Mouse (Mus musculus) olfactory bulb, adult 2 months (tissue): Measurements from ENCODE around the gene Efcab11. TPM values are rescaled to one million over a fixed set of nuclear protein-coding genes. Genes with fewer than 3 reads are reported as not detected.

ENCODE experiments used
- H3K27ac ChIP-seq: fragments of 200-500 bp; 2 replicates; pipeline ENCODE4 v1.5.1; 2012; ENCODE audit warnings: low read depth, low read length; ENCODE audit not compliant: insufficient read depth
- H3K4me1 ChIP-seq: fragments of 200-500 bp; 2 replicates; pipeline ENCODE4 v1.6.1; 2012; ENCODE audit warnings: low read length; ENCODE audit not compliant: control insufficient read depth, insufficient read depth
- H3K4me3 ChIP-seq: fragments of 200-500 bp; 2 replicates; pipeline ENCODE4 v1.5.1; 2012; ENCODE audit warnings: mild to moderate bottlenecking, low read depth, low read length, moderate library complexity; ENCODE audit not compliant: insufficient read depth
- CTCF ChIP-seq: fragments of 200-500 bp; IDR thresholded peaks from 2 replicates; pipeline ENCODE4 v1.5.1; 2012; ENCODE audit warnings: low read depth, mild to moderate bottlenecking, low read length, moderate library complexity; ENCODE audit not compliant: insufficient read depth
- POLR2A ChIP-seq: fragments of 200-500 bp; IDR thresholded peaks from 2 replicates; pipeline ENCODE4 v1.6.1; 2012; ENCODE audit warnings: mild to moderate bottlenecking, low read depth, low read length, moderate library complexity; ENCODE audit not compliant: insufficient read depth
- WGBS: fragments of 180-500 bp; shearing (Covaris S2); methylation state at CpG from one replicate; pipeline ENCODE4 v1.1.7; 2018; 5-methylcytosine and 5-hydroxymethylcytosine counted together
- polyA plus RNA-seq: library from polyadenylated mRNA; stranded (reverse); fragments of >200 nt; gene quantifications from 2 replicates; pipeline ENCODE4 v1.2.4, GENCODE M21; 2012; ENCODE audit warnings: low replicate concordance; ENCODE audit not compliant: missing spikeins, insufficient read depth, insufficient read length

Gene Efcab11
- polyA plus RNA-seq, 1 experiment, result not detected

GRCm38 (mm10) chr12:99749391-99749790, 134.8 kb downstream of the Efcab11 start:
- H3K4me1 ChIP-seq, result no peaks in the 10 kb centered on the region
- WGBS, result 85% methylated on average over 3 of the region's 3 CpGs
- no peak for TF ChIP-seq CTCF
- TF ChIP-seq POLR2A, result no peak
- no peak overlapping the region for H3K4me3 ChIP-seq
- no peak overlapping the region for H3K27ac ChIP-seq

DNA sequence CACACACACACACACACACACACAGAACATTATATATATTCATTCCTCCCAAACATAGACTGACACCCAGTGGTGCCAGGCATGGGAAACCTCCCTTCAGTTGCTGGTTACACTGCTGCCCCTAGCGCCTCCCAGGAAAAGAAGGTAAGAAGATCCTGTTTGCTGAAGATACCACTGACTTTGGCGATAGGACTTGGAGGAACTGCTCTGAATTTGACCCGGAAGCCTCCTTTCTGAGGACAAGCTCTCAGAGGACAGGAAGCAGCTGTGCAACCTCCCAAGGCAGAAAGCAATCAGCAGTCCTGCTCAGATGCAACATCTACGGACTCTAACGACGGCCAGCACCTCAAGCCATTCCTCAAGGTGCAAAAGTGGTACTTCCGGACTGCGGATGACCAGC, 142.6 kb downstream of the Efcab11 start:
- H3K4me1 ChIP-seq, result peaks cover 3% of the 10 kb centered on the region; the same call in 1 of the 2 replicates
- H3K4me3 ChIP-seq, result no peak overlapping the region
- H3K27ac ChIP-seq, result no peak overlapping the region
- TF ChIP-seq CTCF (no peak), POLR2A (no peak)
- 83% methylated on average over 8 of the region's 8 CpGs for WGBS

GRCm38 (mm10) chr12:99739211-99739610, 145.0 kb downstream of the Efcab11 start:
- TF ChIP-seq CTCF (no peak), POLR2A (no peak)
- Histone ChIP-seq H3K4me1 (peaks cover 3% of the 10 kb centered on the region; the same call in 1 of the 2 replicates), H3K4me3 (no peak overlapping the region), H3K27ac (no peak overlapping the region)
- WGBS, result 62% methylated on average over 5 of the region's 5 CpGs

GRCm38 (mm10) chr12:99738256-99738655, 146.0 kb downstream of the Efcab11 start:
- WGBS, result 96% methylated on average over 6 of the region's 6 CpGs
- TF ChIP-seq CTCF (no peak), POLR2A (no peak)
- no peak overlapping the region for H3K4me3 ChIP-seq
- no peak overlapping the region for H3K27ac ChIP-seq
- peaks cover 3% of the 10 kb centered on the region; the same call in 1 of the 2 replicates for H3K4me1 ChIP-seq

DNA sequence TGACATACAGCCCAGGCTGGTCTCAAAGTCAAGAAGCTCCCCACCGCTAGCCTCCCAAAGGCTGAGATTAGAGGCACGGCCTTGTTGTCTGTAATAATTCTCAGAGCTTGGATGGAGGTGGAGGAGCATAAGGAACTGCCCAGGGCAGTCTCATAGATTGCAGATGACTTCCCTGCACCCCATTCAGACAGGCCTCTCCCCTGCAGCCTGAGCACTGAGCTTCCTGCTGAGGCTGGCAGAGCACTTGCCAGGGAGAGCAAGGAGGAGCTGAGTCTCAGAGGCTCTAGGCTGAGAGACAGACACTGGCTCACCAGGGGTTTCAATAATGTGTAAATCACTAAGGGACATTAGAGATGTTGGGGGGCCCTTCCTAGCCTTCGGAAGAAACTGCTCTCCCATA, 147.3 kb downstream of the Efcab11 start:
- WGBS, result 73% methylated on average over 3 of the region's 3 CpGs
- no peak for TF ChIP-seq POLR2A
- no peak for TF ChIP-seq CTCF
- Histone ChIP-seq H3K4me1 (peaks cover 3% of the 10 kb centered on the region; the same call in 1 of the 2 replicates), H3K4me3 (no peak overlapping the region), H3K27ac (no peak overlapping the region)

DNA sequence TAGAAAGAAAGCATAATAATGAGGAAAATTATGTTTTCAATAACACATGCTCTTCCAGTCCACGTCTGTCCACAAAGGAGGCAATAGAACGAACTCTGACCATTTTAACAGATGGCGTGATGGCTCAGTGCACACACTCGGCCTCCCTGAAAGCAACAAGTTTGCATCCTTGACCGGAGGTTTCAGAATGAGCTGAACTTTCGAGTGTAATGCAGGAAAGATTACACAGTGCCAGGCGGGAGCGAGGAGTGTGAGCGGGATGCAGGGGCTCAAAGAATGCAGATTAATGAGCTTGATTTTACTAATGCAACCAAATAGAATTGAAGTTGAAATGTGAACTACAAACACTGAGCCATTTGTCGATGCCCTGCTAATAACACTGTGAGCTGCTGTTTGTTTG, 149.1 kb downstream of the Efcab11 start:
- TF ChIP-seq CTCF (no peak), POLR2A (no peak)
- Histone ChIP-seq H3K4me3 (no peak overlapping the region), H3K27ac (no peak overlapping the region), H3K4me1 (peaks cover 3% of the 10 kb centered on the region; the same call in 1 of the 2 replicates)
- 58% methylated on average over 10 of the region's 10 CpGs for whole genome bisulfite sequencing

DNA sequence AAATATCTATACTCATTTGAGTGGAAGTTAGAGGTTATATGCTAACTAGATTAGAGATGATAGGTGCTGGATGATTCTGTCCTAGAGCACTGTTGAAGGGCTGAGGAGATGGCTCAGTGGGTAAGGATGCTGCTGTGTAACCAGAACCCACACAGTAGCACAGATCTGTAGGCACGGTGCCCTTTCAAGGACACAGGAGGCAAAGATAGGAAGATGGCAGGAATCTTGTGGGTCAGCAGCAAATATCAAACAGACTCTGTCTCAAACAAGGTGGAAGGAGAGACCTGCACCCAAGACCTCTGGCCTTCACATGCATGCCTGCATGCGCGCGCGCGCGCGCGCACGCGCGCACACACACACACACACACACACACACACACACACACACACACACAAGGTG, 160.0 kb downstream of the Efcab11 start:
- no peak for TF ChIP-seq POLR2A
- TF ChIP-seq CTCF, result no peak
- 96% methylated on average over 12 of the region's 12 CpGs for WGBS
- peaks cover 6% of the 10 kb centered on the region for H3K4me1 ChIP-seq
- no peak overlapping the region for H3K4me3 ChIP-seq
- no peak overlapping the region for H3K27ac ChIP-seq

DNA sequence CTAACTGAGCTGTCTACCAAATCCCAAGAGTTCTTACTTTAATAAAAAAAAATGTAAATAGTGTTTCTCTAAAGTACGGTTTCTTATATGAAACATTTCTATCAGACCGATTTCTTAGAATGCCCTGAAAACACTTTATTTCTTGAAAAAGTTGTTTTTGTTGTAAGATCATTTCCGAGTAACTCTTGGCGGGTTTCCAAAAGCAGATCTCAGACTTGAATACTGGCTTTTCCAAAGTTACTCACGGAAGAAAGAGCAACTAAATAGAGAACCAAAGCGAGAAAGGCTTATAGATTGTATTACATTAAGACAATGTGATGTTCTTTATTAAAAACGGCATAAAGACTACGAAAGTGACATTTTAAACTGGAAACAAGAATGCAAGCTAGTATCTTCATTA, 160.4 kb downstream of the Efcab11 start:
- TF ChIP-seq CTCF, result no peak
- TF ChIP-seq POLR2A, result no peak
- WGBS, result 46% methylated on average over 8 of the region's 8 CpGs
- no peak overlapping the region for H3K4me3 ChIP-seq

GRCm38 (mm10) chr12:99721318-99721717, 162.9 kb downstream of the Efcab11 start:
- H3K27ac ChIP-seq, result no peak overlapping the region
- H3K4me3 ChIP-seq, result no peak overlapping the region
- peaks cover 9% of the 10 kb centered on the region for H3K4me1 ChIP-seq
- no peak for TF ChIP-seq POLR2A
- TF ChIP-seq CTCF, result no peak
- WGBS, result 69% methylated on average over 10 of the region's 10 CpGs

More for the DNA sequence above, 160.4 kb downstream of the Efcab11 start:
- H3K4me1 ChIP-seq, result peaks cover 6% of the 10 kb centered on the region
- H3K27ac ChIP-seq, result no peak overlapping the region

- Histone ChIP-seq H3K4me3 (no peak overlapping the region), H3K27ac (no peak overlapping the region), H3K4me1 (peaks cover 22% of the 10 kb centered on the region)
- WGBS, result 91% methylated on average over 11 of the region's 11 CpGs
- TF ChIP-seq POLR2A, result no peak
- TF ChIP-seq CTCF, result no peak
Observed at GRCm38 (mm10) chr12:99719777-99720176, 164.5 kb downstream of the Efcab11 start.
